Mouse (Mus musculus): ENCODE data around the gene Slc51b. TPM values are rescaled to one million over a fixed set of nuclear protein-coding genes. Genes with fewer than 3 reads are reported as not detected.

The Slc51b gene
- total RNA-seq, 2 experiments from 2014 or later: not detected

DNA sequence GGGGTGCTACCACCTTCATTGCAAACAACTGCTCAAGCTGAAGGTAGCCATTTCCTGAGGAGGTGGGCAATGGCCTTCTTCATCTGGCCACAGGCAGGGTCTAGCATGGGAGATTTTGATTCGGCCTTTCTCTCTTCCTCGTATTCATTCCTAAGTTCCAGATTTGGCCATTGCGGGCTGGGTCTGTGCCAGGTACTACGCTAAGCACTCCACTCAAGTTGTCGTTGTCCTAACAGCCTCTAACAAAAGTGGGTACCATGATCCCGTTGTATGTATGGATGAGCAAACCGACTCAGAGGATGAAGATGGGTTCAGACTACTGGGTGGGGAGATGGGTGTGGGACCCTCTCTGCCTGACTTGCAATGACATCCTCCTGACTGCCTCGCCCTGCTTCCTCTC is 12.4 kb downstream of the Slc51b start:
- DNase-seq (ENCODE audit: low spot score in 2 of 2): no peak

DNA sequence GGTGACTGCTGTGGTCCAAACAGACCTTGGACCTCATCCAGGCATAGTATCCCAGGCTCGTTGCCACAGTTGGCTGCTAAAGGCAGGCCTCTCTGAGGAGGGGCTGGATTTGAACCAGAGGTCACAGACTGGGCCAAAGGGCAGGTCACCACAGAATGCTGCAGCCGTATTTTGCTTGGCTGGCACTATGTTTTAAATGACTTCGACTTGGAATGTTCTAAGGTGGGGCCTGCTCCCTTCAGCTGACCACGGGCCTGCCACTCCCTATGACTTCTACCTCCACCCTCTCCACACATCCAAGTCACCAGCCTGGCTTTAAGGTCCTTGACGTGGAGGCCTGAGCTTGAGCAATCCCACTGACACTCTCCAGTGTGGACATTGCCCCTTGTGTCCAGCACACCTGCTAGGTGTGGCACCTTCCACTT is 13.9 kb downstream of the Slc51b start:
- no peak for DNase-seq (ENCODE audit: low spot score in 2 of 2)

DNA sequence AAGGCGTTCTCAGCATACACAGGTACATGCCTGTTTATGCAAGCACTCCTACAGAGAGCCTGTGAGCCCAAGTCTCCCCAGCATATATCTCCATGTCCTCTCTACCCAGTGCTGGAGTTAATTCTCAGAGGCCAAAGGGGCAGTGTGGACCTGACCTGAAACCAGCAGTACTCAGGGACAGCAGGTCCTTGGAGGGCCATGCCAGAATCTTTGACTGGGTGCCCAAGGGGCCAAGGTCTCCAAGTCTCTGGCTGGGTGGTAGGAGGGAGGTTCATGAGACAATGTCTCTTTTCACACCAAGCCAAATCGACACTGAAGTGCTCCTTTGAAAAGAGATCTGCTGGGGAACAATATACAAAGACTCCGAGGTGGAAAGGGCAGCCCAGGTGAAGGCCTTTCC is 14.9 kb downstream of the Slc51b start:
- no peak for DNase-seq (ENCODE audit: low spot score in 2 of 2)

DNA sequence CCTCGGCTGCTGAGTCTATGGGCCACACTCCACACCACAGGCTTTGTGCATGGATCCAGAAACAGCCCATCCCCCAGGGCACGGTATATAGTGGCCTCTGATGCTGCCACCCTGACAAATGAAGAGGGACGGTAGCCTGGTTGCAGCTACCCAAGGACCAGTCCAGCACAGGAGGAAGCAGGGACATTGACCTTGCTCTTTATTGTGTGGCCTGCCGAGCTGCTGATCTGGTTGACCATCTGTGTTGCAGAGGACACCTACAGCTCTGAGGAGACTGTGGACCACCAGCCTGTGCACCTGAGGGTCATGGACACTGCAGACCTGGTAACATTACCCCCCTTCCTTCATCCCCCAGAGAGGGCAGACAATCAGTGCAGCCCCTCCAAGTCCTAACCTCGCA is 15.4 kb downstream of the Slc51b start:
- DNase-seq (ENCODE audit: low spot score in 2 of 2): no peak

DNA sequence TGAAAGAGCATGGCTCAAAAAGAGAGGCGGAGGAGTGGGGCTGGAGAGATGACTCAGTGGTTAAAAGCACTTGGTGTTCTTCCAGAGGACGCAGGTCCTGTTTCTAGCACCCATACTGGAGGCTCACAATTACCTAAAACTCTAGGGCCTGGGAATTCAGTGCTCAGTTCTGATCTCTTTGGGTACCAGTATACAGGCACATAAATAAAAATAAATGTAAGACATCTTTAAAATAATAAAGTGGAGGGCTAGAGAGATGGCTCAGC is 17.6 kb downstream of the Slc51b start:
- DNase-seq (ENCODE audit: low spot score in 2 of 2): no peak

DNA sequence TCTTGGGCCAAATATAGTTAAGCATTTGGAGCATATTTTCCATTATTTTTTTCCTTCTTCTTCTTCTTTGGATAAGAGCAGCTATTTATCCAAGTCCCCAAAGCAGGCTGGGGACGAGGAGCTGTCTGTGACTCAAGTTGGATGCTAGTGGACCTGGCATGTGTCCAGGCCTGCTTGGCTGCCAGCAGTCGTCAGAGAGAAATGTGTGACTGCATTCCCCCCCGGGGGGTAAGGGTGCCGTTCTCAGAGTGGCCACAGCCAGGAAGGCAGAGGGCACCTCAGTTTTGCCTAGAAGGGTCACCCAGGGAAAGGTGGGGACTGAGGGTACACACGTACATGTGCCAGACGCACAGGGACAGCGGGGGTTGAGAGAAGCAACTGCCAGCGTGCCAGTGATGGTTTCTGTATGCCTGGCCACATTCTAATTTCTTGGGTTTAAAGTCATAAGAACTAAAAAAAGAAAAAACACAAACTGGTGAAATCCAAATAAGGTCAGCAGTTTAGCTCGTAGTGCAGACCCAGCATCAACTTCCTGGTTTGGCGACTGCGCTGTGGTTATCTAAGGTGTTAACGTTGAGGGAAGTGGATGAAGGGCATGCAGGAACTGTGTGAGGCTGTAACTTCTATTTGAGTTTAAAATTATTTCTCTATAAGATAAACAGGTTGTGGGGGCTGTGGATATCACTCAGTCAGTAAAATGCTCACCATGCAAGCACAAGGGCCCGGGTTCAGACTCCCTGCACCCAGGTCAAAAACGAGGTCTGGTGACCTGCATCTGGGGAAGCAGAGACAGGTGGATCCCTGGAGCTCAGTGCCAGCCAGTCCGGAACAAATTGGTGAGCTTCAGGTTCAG is 18.2 kb downstream of the Slc51b start:
- peak; percentile 74 to 77 for DNase-seq (ENCODE audit: low spot score in 2 of 2)

DNA sequence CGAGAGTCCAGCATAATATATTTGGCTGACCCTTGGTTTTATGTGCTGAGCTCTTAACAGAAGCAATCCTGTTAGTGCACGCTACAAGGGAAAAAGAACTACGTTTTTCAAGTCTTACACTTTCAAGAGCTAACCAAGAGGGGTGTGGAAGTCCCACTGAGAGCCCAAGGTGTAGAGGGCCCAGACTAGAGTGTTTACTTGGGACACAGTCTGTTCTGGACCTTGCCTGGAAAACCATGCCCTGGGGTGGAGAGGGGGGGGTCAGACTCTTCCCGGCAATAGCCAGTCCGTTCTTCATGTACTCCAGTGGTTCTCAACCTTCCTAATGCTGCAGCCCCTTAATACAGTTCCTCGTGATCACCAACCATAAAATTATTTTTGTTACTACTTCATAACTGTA is 22.8 kb downstream of the Slc51b start:
- DNase-seq (ENCODE audit: low spot score in 2 of 2): no peak

DNA sequence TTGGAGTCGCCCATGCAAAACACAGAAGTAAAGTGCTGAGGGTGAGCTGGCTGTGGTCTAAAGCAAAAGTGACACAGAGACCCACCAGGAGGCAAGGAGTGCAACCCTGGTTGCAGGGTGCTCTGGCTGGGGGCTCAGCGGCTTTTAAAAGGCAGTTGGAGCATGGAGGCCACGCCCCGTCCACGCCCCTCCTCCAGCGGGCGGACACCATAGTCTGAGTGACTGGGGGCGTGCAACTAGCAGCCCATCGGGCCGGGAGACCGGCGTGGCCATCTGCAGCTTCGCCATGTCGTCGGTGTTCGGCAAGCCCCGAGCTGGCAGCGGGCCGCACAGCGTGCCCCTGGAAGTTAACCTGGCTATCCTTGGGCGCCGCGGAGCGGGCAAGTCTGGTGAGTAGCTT is 24.5 kb downstream of the Slc51b start, which contains the start of gene Rasl12:
TSS of gene Rasl12 (plus strand) at position 228 of the 400 bp plus-strand sequence.
- peak; percentile 57 to 72 for DNase-seq (ENCODE audit: low spot score in 2 of 2)

DNA sequence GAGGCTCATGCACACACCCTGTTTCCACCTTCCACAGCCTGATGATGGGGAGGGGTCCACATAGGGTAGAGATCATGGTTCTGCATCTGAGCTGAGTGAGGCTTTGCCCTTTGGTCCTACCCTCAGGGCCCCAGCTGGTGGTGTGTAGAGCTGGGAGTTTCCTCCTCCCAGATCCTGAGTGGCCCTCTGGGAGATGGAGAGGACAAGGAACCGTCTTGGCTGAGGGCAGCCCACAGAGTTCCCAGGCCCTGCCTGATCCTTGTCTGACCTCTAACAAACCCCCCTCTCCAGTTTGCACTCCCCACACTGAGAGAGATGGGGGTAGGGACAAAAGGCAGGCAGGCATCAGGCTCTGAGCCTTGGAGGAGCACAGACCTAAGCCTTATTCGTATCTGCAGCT is 28.4 kb downstream of the Slc51b start:
- DNase-seq (ENCODE audit: low spot score in 2 of 2): no peak

DNA sequence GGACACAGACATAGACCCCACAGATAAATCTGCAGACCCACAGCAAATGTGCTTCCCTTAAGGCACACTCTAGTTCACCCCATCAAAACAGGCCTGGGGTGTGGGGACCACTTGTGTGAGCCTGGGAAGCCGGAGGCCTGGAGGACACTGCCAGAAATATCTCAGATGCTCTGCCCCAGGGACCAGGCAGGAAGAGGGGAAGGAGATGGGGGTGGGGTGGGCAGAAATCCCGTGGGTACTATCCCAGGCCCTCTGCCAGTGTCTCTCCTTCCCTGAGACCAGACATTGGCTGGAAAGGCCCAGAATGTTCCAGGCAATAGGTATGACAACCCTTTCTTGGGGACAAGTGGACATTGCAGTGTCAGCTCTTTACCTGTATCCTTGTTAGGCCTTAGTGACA is 29.1 kb downstream of the Slc51b start:
- no peak for DNase-seq (ENCODE audit: low spot score in 2 of 2)

DNA sequence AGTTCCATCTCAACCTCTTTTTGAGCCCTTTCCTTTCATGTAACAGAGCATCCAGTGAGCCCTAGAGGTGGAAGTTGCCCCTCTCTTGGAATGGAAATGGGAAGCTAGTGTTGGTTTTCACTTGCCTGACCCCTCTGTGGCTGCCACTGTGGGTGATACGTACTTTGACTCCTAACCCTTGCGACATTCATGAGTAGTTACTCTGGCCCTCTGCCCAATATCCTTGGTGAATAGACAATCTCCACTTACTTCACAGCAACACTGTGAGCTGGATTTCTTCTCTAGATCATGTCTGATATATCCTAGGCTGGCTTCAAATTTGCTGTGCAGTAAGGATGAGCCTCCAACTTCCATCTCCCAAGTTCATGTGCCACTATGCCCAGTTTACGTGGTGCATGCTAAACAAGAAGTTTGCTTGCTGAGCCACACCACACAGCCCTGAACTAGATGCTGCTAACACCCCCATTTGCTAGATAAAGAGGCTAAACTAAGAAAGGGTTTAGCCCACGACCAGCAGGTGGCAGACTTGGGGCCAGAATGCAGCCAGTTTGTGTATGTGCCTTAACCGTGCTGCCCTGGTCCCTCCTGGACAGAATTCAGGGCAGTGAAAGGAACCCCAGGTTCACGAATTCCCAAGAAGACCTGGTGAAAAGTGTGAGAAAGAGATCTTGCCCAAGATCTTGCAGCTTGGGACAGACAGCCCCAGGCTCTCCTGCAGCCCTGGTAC is 30.0 kb downstream of the Slc51b start:
- DNase-seq (ENCODE audit: low spot score in 2 of 2): peak; percentile 63 to 72

DNA sequence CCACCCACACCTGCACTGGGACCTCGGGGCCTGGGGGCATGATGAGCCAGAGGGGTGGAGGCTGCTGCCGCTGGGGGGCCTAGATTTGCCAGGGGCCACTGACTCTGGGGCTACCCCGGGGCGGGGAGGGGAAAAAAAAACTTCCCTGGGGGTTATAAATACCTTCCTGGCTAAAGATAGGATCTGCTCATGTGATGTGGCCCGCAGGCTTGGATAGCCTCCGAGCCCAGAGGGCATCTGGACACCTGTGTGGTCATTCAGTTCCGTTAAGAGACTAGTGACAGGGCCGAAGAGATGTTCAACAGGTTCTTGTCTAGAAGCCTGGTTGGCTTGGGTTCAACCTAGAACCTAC is 31.2 kb downstream of the Slc51b start, which contains the start of gene Kbtbd13:
TSS of gene Kbtbd13 (minus strand) at position 40 of the 352 bp plus-strand sequence.
- DNase-seq (ENCODE audit: low spot score in 2 of 2): no peak

DNA sequence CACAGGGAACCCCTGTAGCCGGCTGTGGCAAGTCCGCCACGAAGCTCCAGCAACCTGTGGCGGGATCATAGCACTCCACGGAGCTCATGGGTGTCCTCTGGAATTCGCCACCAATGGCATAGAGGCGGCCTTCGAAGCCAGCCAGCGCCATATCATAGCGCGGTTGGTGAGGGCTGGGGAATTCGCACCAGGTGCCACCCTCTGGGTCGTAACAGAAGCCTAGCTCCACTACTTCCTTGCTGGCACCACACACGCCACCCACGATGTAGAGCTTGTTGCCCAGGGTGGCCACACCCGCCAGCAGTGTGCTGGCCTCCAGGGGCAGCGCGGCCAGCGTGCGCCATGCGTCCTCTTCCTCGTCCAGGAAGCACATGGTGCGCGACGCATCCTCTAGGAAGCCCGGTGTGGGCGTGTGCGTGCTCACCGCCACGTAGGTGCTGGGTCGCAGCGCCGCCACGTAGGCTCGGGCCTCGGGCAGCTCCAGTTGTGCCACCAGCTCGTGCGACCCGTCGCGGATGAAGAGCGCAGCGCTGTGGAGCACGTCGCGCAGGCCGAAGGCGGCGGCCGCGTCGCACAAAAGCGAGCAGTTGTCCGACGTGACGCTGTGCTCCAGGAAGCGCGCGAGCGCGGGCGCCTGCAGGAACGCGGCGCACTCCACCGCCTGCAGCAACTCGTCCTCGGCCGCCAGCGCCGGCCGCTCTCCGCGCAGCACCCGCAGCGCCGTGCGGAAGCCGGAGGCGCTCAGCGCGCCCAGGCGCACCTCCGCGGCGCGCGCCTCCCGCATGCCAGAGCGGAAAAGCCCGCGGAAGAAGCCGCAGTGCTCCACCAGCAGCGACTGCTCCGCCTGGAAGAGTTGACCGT is 31.8 kb downstream of the Slc51b start:
- DNase-seq (ENCODE audit: low spot score in 2 of 2): no peak

DNA sequence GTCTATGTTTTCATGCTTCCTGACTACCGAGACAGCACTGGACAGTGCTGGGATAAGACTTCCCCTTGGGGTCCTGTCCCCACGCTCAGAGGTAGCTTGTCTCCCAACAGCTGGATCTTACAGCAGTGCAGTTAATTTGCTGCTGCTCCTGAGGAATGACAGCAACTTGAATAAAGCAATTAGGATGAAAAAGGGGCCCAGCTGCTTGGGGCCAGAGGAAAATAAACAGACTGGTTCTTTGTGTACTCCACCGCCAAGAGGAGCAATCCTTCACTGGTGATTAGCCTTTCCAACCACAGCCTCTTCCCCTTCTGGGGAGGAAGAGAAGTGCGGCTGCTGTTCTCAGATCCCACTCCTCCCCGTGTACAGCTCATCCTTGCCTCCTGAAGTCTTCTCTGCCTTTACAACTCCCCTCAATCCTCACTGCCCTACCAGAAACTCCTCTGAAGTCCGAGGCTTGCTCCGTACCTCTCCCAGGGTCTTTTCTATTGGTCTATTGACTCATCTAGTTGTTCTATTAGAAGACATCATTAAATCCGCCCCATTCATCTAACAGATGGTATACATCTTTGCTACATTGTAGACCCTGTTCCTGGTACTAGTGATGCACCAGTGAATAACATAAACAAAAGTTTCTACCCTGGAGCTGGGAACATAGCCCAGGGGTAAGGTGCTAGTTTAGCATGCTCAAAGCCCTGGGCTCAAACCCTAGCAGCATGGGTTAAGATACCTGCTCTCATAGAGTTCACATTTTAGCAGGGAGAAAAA is 36.2 kb downstream of the Slc51b start:
- DNase-seq (ENCODE audit: low spot score in 2 of 2): no peak

DNA sequence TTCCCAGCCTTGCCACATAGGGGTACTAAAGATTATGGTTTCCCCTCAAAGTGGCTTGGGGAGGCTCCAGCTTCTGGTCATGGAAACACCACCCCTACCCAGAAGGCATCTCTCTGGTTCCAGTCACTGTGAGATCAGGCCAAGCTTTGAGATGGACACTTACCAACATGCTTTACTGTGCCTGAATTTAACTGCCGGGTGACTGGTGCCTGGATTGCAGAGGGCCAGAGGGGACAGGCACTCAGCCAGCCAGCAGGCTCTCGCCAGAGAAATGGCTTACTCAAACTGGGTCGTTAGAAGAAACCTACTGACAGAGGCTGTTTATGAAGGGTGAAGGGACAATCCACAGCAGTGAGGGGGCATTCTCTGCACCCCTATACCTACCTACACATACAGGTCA is 38.5 kb downstream of the Slc51b start:
- DNase-seq (ENCODE audit: low spot score in 2 of 2): no peak

DNA sequence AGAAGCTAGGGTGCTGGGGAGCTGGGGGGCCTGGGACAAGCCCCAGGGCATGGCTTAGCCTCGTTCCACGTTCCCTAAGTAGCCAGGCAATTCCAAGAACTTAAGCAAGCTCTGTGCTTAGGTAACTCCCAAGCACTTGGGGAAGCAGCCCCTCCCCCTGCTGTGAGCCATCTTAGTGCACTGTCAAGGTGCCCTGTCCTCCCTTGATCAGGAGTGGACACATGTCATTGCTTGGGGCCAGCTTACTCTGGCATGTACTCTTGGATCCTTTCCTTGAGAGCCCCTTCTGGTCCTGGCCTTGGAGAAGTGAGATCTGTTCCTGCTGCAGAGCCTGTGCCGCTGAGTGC is 40.0 kb downstream of the Slc51b start:
- DNase-seq (ENCODE audit: low spot score in 2 of 2): no peak

DNA sequence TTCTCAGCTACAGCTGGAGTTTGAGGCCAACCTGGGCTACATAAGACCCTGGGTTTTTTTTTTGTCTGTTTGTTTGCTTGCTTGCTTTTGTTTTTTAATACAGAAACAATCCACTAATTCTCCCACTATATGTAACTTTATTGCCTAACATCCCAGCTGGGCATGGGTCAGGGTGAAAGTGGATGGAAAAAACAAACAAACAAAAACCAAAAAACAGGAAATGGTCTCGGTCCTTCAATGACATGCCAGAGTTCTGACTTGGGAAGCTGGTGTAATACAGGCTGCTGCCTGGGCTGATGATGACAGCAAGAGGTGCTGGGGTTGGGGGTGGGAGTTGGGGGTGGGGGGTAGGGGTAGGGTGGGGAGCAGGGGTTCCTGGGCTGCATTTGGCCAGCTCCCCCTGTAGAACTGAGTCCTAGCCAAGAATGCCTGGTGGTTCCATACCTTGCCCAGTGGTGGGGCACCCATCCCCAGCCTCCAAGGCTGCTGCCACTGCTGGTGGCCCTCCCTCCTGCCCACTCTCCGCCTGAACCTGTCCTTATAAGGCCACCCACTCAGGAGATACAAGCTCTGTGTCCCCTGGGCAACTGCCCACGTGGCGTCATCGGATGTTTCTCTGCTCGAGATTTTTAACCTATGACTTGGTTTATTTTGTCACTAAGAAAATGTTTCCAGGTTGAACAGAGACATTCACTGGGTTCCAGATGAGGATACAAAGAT is 40.6 kb downstream of the Slc51b start:
- DNase-seq (ENCODE audit: low spot score in 2 of 2): no peak

DNA sequence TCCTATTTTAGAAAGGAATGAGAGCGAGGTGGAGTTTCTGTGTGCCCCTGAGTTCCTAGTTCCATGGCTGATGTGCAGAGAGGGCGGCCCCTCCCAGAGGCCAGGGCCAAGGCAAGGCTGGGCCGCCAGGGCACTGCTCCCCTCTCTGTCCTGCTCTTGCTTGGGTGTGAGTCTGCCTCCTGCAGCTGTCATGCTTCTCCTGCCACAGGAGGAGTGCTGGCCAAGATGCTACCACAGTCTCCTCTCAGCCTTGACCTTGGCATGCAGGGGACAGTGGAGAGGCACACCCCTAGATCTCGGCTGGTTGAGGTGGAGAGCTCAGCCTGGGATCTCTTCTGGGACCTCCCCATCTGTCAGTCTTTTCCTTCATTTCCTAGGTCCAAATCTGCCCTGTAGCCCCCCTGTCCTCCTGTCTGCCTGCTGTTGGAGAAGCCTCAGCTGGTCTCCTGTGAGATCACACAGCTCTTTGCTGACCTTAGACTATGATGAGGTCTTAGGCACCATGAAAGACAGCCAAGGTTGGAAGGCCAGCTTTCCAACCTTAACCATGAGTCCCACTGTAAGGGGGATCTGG is 41.7 kb downstream of the Slc51b start:
- no peak for DNase-seq (ENCODE audit: low spot score in 2 of 2)

DNA sequence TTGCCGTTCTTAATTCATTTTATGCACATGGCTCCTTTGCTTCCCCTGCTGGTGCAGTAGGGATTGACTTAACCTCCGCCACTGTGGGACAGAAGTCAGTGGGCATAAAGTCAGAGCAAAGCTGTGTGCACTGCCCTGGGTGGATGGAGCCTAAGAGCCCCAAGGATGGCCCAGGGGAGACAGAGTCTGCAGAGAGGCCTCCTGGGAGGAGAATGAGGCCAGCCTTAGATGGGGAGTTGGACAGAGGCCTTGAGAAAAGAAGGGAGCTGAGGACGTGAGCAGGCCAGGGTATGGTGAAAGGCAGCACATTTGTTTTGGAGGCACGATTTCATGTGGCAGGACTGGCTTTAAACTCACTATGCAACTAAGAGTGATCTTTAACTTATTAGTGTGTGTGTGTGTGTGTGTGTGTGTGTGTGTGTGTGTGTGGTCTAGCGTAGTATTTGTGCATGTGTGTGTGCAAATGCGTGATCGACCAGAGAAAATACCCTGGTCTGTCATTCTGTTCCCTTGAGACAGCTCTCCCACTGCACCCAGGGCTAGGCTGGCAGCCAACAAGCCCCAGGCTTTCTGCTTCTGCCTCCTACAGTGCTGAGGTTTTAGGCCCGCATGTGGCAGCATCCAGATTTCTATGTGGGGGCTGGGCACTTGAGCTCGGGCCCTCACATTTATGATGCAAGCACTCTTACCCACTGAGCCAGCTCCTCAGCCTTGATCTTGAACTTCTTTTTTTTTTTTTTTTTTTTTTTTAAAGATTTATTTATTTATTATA is 47.4 kb downstream of the Slc51b start:
- DNase-seq (ENCODE audit: low spot score in 2 of 2): peak; percentile 32 to 36
